Mouse (Mus musculus): Measurements from ENCODE around the gene a.

GRCm38 (mm10) chr2:155074766-155075330 lies 283.6 kb downstream of the a start:
- TF ChIP-seq USF1 (IDR thresholded peaks at IDR 0.05; ENCODE audit: low read depth) (no peak), CTCF (IDR thresholded peaks at IDR 0.05; ENCODE audit: control insufficient read depth, insufficient read depth, insufficient read length) (no peak), FOSL1 (IDR thresholded peaks at IDR 0.05; ENCODE audit: insufficient read depth, low read length, poor library complexity, severe bottlenecking) (no peak)
